Mouse (Mus musculus) kidney, embryonic 15.5 days (tissue): Measurements from ENCODE around the gene Myom3. TPM values are rescaled to one million over a fixed set of nuclear protein-coding genes. Genes with fewer than 3 reads are reported as not detected.

Source experiments
- ATAC-seq: fragments of 200-750 bp; cut with Nextera tagmentation; replicated peaks from 2 replicates; pipeline ENCODE4 v1.8.0; 2017; ENCODE audit warnings: moderate TSS enrichment; ENCODE audit not compliant: low FRiP score
- H3K27ac ChIP-seq: fragments of 300-500 bp; sonication (generic); 2 replicates; pipeline ENCODE4 v1.5.1; 2015; ENCODE audit warnings: mild to moderate bottlenecking, inconsistent platforms
- H3K27me3 ChIP-seq: fragments of 300-500 bp; sonication (generic); 2 replicates; pipeline ENCODE4 v1.6.1; 2015; ENCODE audit warnings: inconsistent platforms
- H3K36me3 ChIP-seq: fragments of 300-500 bp; sonication (generic); 2 replicates; pipeline ENCODE4 v1.6.1; 2015; ENCODE audit warnings: inconsistent platforms
- H3K4me1 ChIP-seq: fragments of 300-500 bp; sonication (generic); 2 replicates; pipeline ENCODE4 v1.6.1; 2015; ENCODE audit warnings: inconsistent platforms
- H3K4me2 ChIP-seq: fragments of 300-500 bp; sonication (generic); 2 replicates; pipeline ENCODE4 v1.6.1; 2015; ENCODE audit warnings: moderate library complexity, mild to moderate bottlenecking, inconsistent platforms
- H3K4me3 ChIP-seq: fragments of 300-500 bp; sonication (generic); replicated peaks from 2 replicates; pipeline ENCODE4 v1.5.1; 2015; ENCODE audit warnings: mild to moderate bottlenecking, inconsistent platforms
- H3K9ac ChIP-seq: fragments of 300-500 bp; sonication (generic); 2 replicates; pipeline ENCODE4 v1.6.1; 2015; ENCODE audit warnings: mild to moderate bottlenecking, inconsistent platforms
- H3K9me3 ChIP-seq: fragments of 300-500 bp; sonication (generic); replicated peaks from 2 replicates; pipeline ENCODE4 v1.6.1; 2016; ENCODE audit warnings: inconsistent platforms
- WGBS: fragments of 180-500 bp; shearing (Covaris S2); methylation state at CpG from one replicate; pipeline ENCODE4 v1.1.7; 2015; ENCODE audit warnings: mixed read lengths; 5-methylcytosine and 5-hydroxymethylcytosine counted together
- polyA plus RNA-seq: library from polyadenylated mRNA; unstranded; fragments of >200 nt; fragmentation: Nextera tagmentation; extraction: Ambion mirVana; gene quantifications from 2 replicates; pipeline ENCODE4 v1.2.1, GENCODE M21; 2015

Gene Myom3
- polyA plus RNA-seq, 1 experiment from 2014 or later = 1.1 TPM

DNA sequence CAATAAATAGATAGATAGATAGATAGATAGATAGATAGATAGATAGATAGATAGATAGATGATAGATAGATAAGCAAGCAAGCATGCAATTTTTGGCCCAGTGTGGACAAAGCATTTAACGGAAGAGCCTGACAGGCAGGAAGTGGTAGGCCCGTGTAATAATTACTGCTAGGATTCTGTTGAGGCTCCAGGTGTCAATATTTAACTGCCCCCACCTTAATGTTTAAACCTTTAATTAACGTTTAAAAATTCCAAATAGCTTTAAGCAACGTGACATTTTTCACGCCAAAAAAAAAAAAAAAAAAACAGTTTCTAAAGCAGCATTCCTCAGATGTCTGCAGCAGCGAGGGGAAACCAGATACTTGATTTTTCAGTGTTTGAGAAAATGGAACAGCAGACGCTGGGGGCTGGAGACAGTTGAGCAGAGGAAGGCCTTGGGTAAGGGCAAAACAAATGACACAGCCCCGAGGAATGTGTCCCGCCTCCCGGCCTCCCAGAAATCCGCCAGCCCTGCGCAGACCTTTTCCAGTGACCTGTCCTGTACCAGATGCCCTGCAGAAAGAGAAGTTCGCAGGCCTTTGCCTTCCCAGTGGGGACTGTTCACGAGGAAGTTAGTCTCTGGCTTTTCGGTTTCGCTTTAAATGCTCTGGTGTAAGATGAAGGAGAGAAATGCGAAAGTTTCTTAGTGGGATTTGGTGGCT lies 60.5 kb downstream of the Myom3 start:
- peak overlapping the region; percentile 86 for H3K27ac ChIP-seq
- 0 out of 2 replicates have a peak, but pooled peaks have one; percentile 46 for ATAC-seq
- WGBS = 44% methylated on average over 17 of the region's 17 CpGs
- H3K9ac ChIP-seq = no peak overlapping the region
- peaks cover 14% of the 10 kb centered on the region for H3K4me1 ChIP-seq
- no peaks in the 10 kb centered on the region for H3K36me3 ChIP-seq
- H3K9me3 ChIP-seq = no peaks in the 10 kb centered on the region; the same call in 1 of the 2 replicates
- no peaks in the 10 kb centered on the region for H3K27me3 ChIP-seq
- no peak overlapping the region for H3K4me3 ChIP-seq
- no peak overlapping the region for H3K4me2 ChIP-seq

GRCm38 (mm10) chr4:135821772-135822171 lies 62.3 kb downstream of the Myom3 start:
- no peak for ATAC-seq
- Histone ChIP-seq H3K9ac (no peak overlapping the region), H3K9me3 (no peaks in the 10 kb centered on the region; the same call in 1 of the 2 replicates), H3K27me3 (no peaks in the 10 kb centered on the region), H3K4me3 (no peak overlapping the region), H3K4me2 (no peak overlapping the region), H3K36me3 (no peaks in the 10 kb centered on the region), H3K27ac (no peak overlapping the region), H3K4me1 (peaks cover 14% of the 10 kb centered on the region)
- WGBS = 87% methylated on average over 4 of the region's 4 CpGs

- Histone ChIP-seq H3K27ac (no peak overlapping the region), H3K4me2 (no peak overlapping the region), H3K4me3 (no peak overlapping the region), H3K27me3 (no peaks in the 10 kb centered on the region), H3K36me3 (no peaks in the 10 kb centered on the region), H3K4me1 (peaks cover 13% of the 10 kb centered on the region), H3K9me3 (no peaks in the 10 kb centered on the region; the same call in 1 of the 2 replicates), H3K9ac (no peak overlapping the region)
- ATAC-seq = no peak
- WGBS = 71% methylated on average over 2 of the region's 2 CpGs
Observed at GRCm38 (mm10) chr4:135823298-135823697, 63.8 kb downstream of the Myom3 start.

GRCm38 (mm10) chr4:135824254-135824653 lies 64.7 kb downstream of the Myom3 start:
- Histone ChIP-seq H3K4me2 (no peak overlapping the region), H3K27ac (no peak overlapping the region), H3K9ac (no peak overlapping the region), H3K4me3 (no peak overlapping the region), H3K27me3 (no peaks in the 10 kb centered on the region), H3K36me3 (no peaks in the 10 kb centered on the region), H3K9me3 (no peaks in the 10 kb centered on the region), H3K4me1 (peaks cover 22% of the 10 kb centered on the region)
- no peak for ATAC-seq
- WGBS = 65% methylated on average over 8 of the region's 8 CpGs

DNA sequence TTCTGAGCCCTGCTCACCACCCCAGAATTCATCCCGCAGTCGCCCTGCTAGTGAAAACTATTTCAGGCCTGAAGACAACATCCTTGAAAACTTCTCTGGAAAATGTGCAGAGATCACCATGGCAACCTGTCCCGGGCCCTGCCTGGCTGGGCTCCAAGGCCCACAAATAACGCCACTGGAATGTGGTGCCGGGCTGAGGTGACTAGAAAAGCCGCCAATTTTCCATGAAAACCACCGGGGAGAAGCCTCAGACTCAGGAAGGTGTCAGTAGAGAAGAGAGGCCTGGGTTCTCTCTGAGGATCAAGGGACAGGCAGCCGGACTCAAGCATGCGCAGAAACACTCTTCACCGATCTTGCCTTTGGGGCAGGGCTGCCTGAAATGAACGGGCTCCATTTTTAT lies 69.0 kb downstream of the Myom3 start:
- 20% methylated on average over 11 of the region's 11 CpGs for WGBS
- ATAC-seq = peak; percentile 68
- Histone ChIP-seq H3K36me3 (no peaks in the 10 kb centered on the region), H3K4me2 (peak overlapping the region; percentile 42), H3K27ac (peak overlapping the region; percentile 89), H3K9me3 (no peaks in the 10 kb centered on the region), H3K4me1 (peaks cover 36% of the 10 kb centered on the region), H3K9ac (no peak overlapping the region), H3K4me3 (0 out of 2 replicates have a peak overlapping the region, but pooled peaks have one; percentile 4), H3K27me3 (no peaks in the 10 kb centered on the region)

- H3K36me3 ChIP-seq = no peaks in the 10 kb centered on the region
- peaks cover 43% of the 10 kb centered on the region for H3K4me1 ChIP-seq
- no peak overlapping the region for H3K4me2 ChIP-seq
- H3K9ac ChIP-seq = no peak overlapping the region
- no peak overlapping the region for H3K27ac ChIP-seq
- H3K4me3 ChIP-seq = no peak overlapping the region
- H3K9me3 ChIP-seq = no peaks in the 10 kb centered on the region
- ATAC-seq = no peak
- WGBS = 75% methylated on average over 11 of the region's 11 CpGs
- H3K27me3 ChIP-seq = no peaks in the 10 kb centered on the region
Observed at GRCm38 (mm10) chr4:135832070-135832469, 72.6 kb downstream of the Myom3 start.

GRCm38 (mm10) chr4:135833301-135834123 lies 74.0 kb downstream of the Myom3 start:
- no peaks in the 10 kb centered on the region for H3K27me3 ChIP-seq
- H3K4me3 ChIP-seq = no peak overlapping the region
- ATAC-seq = no peak
- H3K27ac ChIP-seq = peak overlapping the region; percentile 55; the same call in 1 of the 2 replicates
- no peak overlapping the region for H3K9ac ChIP-seq
- no peaks in the 10 kb centered on the region for H3K9me3 ChIP-seq
- 60% methylated on average over 12 of the region's 12 CpGs for WGBS
- H3K4me2 ChIP-seq = no peak overlapping the region
- H3K4me1 ChIP-seq = peaks cover 36% of the 10 kb centered on the region
- no peaks in the 10 kb centered on the region for H3K36me3 ChIP-seq

- Histone ChIP-seq H3K9me3 (no peaks in the 10 kb centered on the region), H3K27me3 (no peaks in the 10 kb centered on the region), H3K9ac (no peak overlapping the region), H3K27ac (no peak overlapping the region), H3K4me1 (peaks cover 32% of the 10 kb centered on the region), H3K4me3 (no peak overlapping the region), H3K4me2 (no peak overlapping the region), H3K36me3 (no peaks in the 10 kb centered on the region)
- ATAC-seq = peak; percentile 25; the same call in 1 of the 2 replicates
- 84% methylated on average over 8 of the region's 8 CpGs for WGBS
Observed at GRCm38 (mm10) chr4:135834124-135834717, 74.7 kb downstream of the Myom3 start.

DNA sequence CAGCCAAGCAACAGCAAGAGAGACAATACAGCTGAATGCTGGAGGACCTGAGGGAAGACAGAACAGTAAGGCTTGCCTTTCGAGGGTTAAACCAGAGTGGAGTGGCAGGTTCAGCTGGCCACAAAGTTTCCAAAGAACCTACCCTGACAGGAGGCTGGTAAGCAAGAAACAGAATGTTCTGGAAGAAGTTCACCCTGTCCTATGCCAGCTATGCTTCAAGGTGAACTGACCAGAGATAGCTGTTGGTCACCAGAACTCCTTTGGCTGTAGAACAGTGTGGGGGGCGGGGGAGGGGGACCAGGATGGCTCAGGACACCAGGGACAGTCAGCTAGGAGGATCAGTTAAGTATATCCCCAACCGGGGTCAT lies 79.4 kb downstream of the Myom3 start:
- Histone ChIP-seq H3K9me3 (no peaks in the 10 kb centered on the region), H3K27me3 (no peaks in the 10 kb centered on the region), H3K27ac (no peak overlapping the region), H3K4me1 (peaks cover 10% of the 10 kb centered on the region; the same call in 1 of the 2 replicates), H3K4me2 (no peak overlapping the region), H3K36me3 (no peaks in the 10 kb centered on the region), H3K4me3 (no peak overlapping the region), H3K9ac (no peak overlapping the region)
- ATAC-seq = no peak
- WGBS = 83% methylated on average over 3 of the region's 3 CpGs

DNA sequence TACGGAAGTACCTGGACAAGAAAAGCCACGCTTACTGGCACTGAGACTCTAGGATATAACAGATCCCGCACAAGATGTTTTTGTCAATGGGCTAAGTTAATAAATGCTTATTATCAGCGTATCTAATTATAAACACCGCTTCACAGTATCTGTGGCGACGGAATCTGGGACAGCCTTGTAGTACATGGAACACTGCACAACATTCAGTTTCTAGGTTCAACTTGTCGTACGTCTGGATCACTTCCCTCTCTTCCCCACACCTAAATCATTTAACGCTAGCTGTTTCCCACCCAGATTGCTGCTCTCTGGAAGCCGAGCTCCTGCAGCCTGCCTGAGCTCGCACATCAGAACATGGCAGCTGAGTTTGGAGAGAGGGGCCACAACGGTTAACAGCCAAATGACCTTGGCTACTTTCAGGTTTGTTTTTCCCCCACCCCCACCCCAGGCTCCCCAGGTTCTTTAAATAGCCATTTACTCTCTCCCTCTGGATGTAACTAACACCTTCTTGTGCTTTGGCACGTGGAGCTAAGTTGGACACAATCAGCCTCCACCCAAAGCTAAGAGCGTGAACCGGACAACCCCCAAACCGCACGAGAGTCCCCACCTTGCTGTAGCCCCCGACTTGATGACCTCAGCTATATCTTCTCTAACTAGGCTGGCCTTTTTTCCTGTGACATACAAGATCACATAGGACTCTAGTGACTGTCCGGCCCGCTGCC lies 79.9 kb downstream of the Myom3 start:
- Histone ChIP-seq H3K27me3 (no peaks in the 10 kb centered on the region), H3K9ac (no peak overlapping the region), H3K9me3 (no peaks in the 10 kb centered on the region), H3K4me3 (no peak overlapping the region), H3K4me2 (no peak overlapping the region), H3K36me3 (no peaks in the 10 kb centered on the region), H3K27ac (no peak overlapping the region), H3K4me1 (peaks cover 6% of the 10 kb centered on the region; the same call in 1 of the 2 replicates)
- 58% methylated on average over 21 of the region's 21 CpGs for WGBS
- no peak for ATAC-seq

- Histone ChIP-seq H3K36me3 (no peaks in the 10 kb centered on the region), H3K9ac (no peak overlapping the region), H3K27me3 (no peaks in the 10 kb centered on the region), H3K27ac (no peak overlapping the region), H3K4me3 (no peak overlapping the region), H3K9me3 (no peaks in the 10 kb centered on the region; the same call in 1 of the 2 replicates), H3K4me1 (peaks cover 3% of the 10 kb centered on the region; the same call in 1 of the 2 replicates), H3K4me2 (no peak overlapping the region)
- WGBS = 87% methylated on average over 6 of the region's 6 CpGs
- ATAC-seq = no peak
Observed at GRCm38 (mm10) chr4:135844400-135844799, 84.9 kb downstream of the Myom3 start.
